Mouse (Mus musculus) right cerebral cortex, postnatal 25 days (tissue): ENCODE data around the gene Retreg1.

Experiments
- DNase-seq: peaks from one replicate; pipeline ENCODE4 v3.0.0; 2022

Gene Retreg1

GRCm38 (mm10) chr15:25834282-25834681 is 8.7 kb upstream of the Retreg1 start:
- no peak for DNase-seq

- DNase-seq, result no peak
Measured at GRCm38 (mm10) chr15:25834920-25835674, 7.9 kb upstream of the Retreg1 start.

- no peak for DNase-seq
Measured at GRCm38 (mm10) chr15:25842462-25843085, 406 bp upstream of the Retreg1 start.

- DNase-seq, result no peak
Measured at GRCm38 (mm10) chr15:25844013-25844570, 1.1 kb downstream of the Retreg1 start.

GRCm38 (mm10) chr15:25844771-25845170 is 1.8 kb downstream of the Retreg1 start:
- DNase-seq, result no peak

GRCm38 (mm10) chr15:25847576-25848168 is 4.7 kb downstream of the Retreg1 start:
- no peak for DNase-seq

- no peak for DNase-seq
Measured at GRCm38 (mm10) chr15:25850552-25850951, 7.6 kb downstream of the Retreg1 start.

GRCm38 (mm10) chr15:25854270-25854904 is 11.4 kb downstream of the Retreg1 start:
- DNase-seq, result no peak

- DNase-seq, result no peak
Measured at GRCm38 (mm10) chr15:25858611-25859058, 15.7 kb downstream of the Retreg1 start.

- no peak for DNase-seq
Measured at GRCm38 (mm10) chr15:25859469-25859868, 16.5 kb downstream of the Retreg1 start.

GRCm38 (mm10) chr15:25861900-25862299 is 18.9 kb downstream of the Retreg1 start:
- DNase-seq, result no peak

GRCm38 (mm10) chr15:25865605-25866004 is 22.6 kb downstream of the Retreg1 start:
- no peak for DNase-seq

- no peak for DNase-seq
Measured at GRCm38 (mm10) chr15:25866106-25866505, 23.1 kb downstream of the Retreg1 start.

GRCm38 (mm10) chr15:25869129-25869528 is 26.1 kb downstream of the Retreg1 start:
- DNase-seq, result no peak

GRCm38 (mm10) chr15:25871470-25871869 is 28.5 kb downstream of the Retreg1 start:
- DNase-seq, result no peak

GRCm38 (mm10) chr15:25872118-25872517 is 29.1 kb downstream of the Retreg1 start:
- no peak for DNase-seq

- DNase-seq, result no peak
Measured at GRCm38 (mm10) chr15:25872657-25873056, 29.7 kb downstream of the Retreg1 start.

GRCm38 (mm10) chr15:25873536-25873935 is 30.6 kb downstream of the Retreg1 start:
- no peak for DNase-seq

- no peak for DNase-seq
Measured at GRCm38 (mm10) chr15:25876601-25877161, 33.7 kb downstream of the Retreg1 start.

- DNase-seq, result no peak
Measured at GRCm38 (mm10) chr15:25877798-25878197, 34.8 kb downstream of the Retreg1 start.

GRCm38 (mm10) chr15:25879229-25879628 is 36.2 kb downstream of the Retreg1 start:
- DNase-seq, result no peak

GRCm38 (mm10) chr15:25880192-25880591 is 37.2 kb downstream of the Retreg1 start:
- DNase-seq, result no peak

GRCm38 (mm10) chr15:25882002-25882401 is 39.0 kb downstream of the Retreg1 start:
- no peak for DNase-seq
